Mouse (Mus musculus): Measurements from ENCODE around the gene C2cd4b. TPM values are rescaled to one million over a fixed set of nuclear protein-coding genes. Genes with fewer than 3 reads are reported as not detected.
A peak's percentile ranks its signal among the peaks of the same experiment; 100 is the strongest.
"Not testable (repeated sequence)": the region's sequence is repeated elsewhere in the genome, so short reads cannot be mapped to it uniquely, and the experiment has no call there.

C2cd4b gene
- 3.9 and 13.6 TPM in 2 replicates for polyA plus RNA-seq (2012; rRNA removed)

DNA sequence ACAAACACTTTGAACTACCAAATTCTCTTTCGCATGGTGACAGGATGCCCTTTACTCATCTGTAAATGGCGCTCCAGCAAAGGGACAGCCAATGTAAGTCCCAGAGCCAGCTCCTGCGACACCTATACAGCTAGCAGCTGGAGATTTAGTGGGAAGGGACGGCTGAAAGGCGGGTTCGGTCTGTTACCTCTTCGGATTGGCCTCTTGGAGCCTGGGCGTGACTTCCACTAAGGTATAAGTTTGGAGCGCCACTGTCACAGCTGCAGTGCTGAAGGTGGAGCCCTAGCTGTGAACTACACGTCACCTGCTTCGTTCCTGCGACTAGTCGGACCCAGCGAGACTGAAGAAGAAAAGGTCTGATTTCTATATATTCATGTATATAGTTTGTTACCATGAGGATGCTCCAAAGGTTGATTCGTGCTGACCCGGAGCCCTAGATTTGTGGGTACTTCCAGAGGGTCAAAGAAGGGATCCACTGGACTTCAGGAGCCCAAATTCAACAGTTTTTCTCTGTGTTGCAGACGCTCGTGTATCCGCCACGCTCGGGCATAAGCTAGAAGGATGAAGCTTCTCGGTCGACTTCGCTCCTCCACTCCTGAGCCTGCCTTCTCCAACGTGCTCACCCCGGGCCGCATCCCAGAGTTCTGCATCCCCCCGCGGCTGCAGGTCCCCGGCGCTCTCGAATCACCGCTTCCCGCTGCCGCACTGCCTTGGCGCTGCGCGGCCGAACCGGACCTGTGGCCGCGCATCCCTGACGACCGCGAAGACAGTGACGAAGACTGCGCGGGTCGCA, at the start of gene C2cd4b:
Gene C2cd4b (plus strand): TSS at position 275 of the 793 bp plus-strand sequence.
- WGBS = 2% methylated on average over 49 of the region's 49 CpGs
- peak; percentile 84 for DNase-seq (ENCODE audit: low read depth, low spot score)

DNA sequence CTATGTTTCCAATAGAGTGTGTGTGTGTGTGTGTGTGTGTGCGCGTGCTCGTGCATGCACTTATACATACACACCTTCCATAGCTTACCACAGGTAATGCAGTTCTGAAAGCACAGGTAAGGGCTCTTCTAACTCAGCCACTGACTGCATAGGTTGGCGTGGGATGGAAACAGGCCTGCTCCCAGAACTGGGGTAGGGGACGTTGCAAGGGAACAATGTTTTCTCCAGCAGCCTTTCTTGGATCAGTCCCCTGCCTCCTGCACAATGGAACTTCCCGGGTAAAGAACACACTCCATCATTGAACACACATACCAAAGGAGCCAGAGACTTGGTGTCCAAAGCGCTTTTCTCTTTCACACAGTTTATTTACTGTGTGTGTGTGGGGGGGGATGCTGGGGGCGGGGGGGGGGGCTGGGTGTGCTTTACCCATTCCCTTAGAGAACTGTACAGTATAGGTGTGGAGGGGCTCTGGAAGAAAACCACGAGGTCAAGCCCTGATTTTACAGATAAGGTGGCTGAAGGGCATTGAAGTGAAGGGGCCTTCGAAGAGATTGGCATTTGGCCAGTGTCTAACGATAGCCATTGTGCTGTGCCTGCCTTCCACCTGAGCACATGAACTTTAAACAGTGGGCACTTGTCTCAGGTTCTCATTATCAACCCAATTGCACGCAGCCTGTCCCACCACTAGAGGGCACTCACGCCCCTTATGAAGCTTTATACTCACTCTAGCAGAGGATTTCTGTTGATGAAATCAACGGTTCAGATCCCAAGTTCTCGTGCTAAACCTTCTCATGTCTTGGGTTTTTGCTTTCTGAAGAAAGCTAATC, 48.0 kb upstream of the C2cd4b start:
- WGBS = 33% methylated on average over 15 of the region's 15 CpGs
- DNase-seq (ENCODE audit: low read depth, low spot score) = peak; percentile 51

DNA sequence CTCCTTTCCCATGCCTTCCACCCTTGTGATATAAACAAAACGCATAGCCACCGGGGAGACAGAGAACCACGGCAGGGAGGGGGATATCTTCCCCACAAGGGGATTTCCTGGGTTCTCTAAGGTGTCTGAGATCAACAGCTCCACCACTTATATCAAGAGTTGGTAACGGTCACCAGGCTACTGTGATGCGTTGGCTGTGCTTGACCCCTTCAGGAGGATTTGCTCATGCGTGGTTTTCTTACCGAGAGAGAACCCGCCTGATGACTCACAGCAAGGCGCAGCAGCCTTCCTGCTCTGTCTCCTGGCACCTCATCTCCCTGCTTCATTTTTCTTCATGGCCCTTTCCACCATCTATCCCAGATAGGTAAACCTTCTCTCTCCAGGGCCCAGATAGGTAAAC, 47.1 kb upstream of the C2cd4b start:
- 69% methylated on average over 9 of the region's 9 CpGs for WGBS
- no peak for DNase-seq (ENCODE audit: low read depth, low spot score)

DNA sequence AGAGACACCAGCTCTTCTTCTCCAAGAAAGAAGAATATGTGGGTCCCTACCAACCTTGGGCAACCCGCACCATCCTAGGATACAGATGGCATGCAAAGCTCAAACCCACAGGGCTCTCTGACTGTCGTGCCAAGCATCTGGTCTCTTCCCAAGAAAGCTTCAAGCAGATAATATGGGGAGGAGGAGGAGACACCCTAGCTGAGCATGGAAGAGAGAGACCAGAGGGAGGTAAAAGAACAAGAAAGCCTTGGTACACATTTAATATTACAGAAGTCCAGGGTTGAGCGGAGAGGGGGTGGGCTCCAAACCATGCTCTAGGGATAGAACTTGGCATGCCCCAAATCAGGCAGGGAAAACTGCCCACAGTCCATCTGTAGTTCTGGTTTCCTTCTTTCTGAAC, 42.2 kb upstream of the C2cd4b start:
- no peak for DNase-seq (ENCODE audit: low read depth, low spot score)
- 91% methylated on average over 3 of the region's 3 CpGs for WGBS

DNA sequence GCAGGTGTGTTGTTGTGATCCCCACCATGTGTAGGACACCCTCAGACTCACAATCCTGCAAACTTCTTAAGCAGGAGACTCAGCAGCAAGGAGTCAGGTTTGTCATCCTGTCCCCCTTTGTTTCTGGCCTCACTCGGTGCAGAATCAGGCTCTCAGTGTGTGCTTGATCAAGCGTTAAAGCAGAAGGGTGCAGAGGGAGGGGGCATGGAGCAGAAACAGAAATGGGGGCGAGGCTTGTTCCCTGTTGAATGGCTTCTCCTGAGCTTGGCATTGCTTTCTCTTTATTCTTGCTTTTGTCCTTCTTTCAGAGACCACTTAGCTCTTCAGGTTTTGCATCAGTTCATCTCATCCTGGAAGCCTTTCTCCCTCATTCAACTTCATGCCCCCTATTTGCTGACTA, 40.6 kb upstream of the C2cd4b start:
- WGBS = 57% methylated on average over 3 of the region's 3 CpGs
- no peak for DNase-seq (ENCODE audit: low read depth, low spot score)

DNA sequence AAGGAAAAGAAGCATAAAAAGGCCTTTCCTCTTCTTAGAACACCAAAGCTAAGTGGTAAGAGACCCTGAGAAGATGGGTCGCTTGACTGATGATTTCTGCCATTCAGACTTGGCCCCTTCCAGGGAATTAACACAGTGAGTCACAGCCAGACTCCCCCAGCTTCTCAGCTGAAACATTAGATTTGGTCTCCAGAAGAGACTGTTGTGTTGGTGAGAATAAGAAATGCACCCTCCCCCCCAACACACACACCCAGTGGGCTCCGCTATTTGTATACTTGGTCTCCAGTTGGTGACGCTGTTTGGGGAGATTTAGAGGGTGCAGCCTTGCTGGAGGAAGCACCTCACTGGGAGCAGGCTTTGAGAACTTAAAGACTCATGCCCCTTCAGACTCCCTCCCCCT, 39.1 kb upstream of the C2cd4b start:
- WGBS = 88% methylated on average over 3 of the region's 3 CpGs
- no peak for DNase-seq (ENCODE audit: low read depth, low spot score)

DNA sequence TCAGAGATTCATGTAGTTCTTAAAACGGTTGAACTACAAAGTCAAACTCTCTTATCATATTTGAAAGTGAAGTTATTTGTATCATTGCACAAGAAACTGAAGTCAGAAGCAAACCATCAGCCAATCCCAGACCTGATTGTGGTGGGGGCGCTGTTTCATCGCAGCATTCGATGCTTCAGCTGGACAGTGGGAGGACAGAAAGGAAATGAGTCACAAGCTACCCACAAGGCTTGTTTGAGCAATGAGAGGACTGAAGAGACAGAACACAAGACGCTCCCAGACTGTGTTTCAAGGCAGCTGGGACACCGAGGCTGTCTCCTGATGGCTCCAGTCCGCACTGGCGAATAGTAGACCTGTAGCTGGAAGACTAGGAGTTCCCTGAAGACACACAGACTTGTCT, 36.9 kb upstream of the C2cd4b start:
- 79% methylated on average over 8 of the region's 8 CpGs for WGBS
- no peak for DNase-seq (ENCODE audit: low read depth, low spot score)

DNA sequence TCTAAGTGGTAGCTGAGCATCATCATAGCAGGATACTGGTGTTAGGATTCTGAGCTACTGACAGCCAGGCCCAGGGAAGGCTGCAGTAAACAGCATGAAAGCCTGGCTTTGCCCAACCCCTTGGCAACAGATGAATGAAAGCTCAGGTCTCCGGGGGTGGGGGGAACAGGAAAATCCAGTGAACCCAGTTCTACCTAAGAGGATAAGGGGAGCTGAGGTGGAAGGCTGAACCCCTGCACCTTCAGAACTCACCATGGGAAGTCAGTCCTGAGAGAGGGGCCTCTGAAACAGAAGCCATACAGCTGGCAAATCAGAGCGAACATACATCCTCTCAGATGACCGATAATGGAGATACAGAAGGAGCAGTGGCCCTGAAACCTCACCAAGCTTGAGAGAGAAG, 34.0 kb upstream of the C2cd4b start:
- WGBS = 56% methylated on average over 3 of the region's 3 CpGs
- DNase-seq (ENCODE audit: low read depth, low spot score) = no peak

DNA sequence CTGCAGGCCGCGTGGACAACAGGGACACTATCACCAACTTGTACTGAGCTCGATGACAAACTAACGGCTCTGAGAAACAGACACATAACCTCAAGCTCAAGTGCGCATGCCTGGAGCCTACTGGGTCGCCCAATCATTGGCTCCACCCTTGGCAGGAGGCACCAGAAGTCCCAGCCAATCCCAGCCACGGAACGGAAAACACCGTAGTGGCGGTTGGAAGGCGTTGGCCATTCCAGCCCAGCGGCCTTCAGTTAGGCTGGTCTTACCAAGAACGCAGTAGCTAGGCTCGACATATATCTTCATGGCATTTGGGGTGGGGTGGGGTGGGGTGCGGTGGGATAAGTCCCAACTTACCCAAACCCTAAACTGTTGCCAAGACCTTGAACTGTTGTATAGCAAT, 25.5 kb upstream of the C2cd4b start:
- no peak for DNase-seq (ENCODE audit: low read depth, low spot score)
- WGBS = 96% methylated on average over 15 of the region's 15 CpGs

DNA sequence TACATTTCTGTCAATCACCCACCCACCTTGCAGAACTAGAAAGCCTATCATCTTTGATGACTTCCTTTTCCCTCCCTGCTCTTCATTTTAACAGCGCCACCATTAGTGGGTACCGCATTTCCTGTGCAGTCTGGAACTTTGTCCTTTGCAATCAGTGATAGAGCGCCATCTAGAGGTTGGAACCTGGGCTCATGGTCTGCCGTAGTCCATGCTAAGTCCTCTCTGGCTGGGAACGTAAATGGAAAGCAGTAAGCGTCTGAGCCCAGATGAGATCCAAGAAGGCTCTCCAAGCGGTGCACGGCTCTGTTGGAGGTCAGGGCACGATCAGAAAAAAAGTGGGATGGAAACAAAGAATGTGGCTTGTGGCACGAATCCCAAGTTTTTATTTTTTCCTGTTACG, 23.8 kb upstream of the C2cd4b start:
- no peak for DNase-seq (ENCODE audit: low read depth, low spot score)
- WGBS = 65% methylated on average over 11 of the region's 11 CpGs

DNA sequence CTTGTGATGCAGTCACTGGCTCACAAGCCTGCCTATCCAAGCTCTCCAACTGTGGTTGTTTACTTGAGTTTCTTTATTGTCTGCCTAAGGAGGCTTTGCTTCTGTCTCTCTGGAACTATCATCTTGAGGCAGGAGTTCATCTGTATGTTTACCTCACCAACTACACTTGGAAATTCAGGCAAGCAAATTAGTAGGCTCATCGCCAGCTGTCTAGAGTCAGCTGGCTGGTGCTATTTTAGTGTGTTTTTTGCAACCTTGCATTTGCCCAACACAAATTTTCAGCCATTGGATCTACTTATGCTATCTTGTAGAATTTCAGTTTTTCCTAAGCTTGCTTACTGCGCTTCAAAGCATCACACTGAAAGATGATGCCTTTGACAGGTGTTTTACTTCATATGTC, 18.0 kb upstream of the C2cd4b start:
- DNase-seq (ENCODE audit: low read depth, low spot score) = no peak
- 90% methylated on average over 2 of the region's 2 CpGs for WGBS

DNA sequence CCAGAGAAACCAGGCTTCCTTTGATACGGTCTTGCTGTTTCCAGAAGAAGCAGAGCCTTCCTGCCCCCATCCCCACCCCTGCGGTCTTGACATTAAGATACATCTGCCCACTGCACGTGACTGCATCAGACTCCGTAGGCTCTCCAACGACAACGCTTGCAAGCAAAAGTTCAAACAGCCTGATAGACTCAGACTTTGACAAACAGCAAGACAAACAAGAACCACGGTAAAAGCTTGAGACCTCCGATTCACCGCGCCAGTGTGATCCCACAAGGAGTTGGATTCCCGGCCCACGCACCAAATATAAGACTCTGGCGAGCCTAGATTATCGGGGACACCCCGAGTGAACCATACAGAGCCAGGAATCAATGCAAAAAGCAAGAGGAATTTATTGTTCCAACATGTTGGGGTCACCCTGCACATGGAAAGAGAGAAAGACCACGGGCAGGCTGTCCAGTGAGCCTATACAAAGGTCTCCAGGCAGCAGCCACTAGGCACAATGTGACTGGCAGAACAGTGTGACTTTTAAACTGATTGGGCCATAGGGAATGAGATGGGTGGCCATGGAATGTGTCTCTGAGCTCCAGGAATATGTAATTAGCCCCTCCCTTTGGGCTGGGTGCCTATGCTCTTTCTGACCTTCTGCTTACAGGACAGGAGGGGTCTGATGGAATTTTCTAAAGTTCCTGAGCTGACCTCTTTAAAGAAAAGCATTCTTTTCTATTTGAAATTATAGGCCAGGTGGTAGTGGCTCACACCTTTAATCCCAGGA, 5.6 kb upstream of the C2cd4b start:
- WGBS = 89% methylated on average over 16 of the region's 16 CpGs
- no peak for DNase-seq (ENCODE audit: low read depth, low spot score)

DNA sequence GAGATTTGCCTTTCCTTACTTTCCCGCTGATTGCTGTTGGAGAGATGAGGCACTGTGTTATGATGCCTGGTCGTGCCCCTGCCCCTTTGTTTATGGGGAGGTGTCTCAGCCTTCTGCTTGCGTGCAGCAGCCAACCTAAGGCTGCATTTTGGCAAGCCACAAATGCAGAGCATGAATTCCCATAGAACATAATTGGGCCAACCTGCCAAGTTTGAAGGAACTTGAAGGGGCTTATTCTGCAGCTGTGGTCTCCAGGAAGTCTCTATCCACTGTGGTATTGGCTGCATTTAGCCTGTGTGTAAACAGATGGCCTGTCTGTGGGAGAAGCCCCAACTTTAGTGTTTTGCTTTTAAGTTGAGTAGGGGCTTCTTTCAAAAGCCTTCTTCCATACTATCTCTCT, 4.5 kb upstream of the C2cd4b start:
- 73% methylated on average over 3 of the region's 3 CpGs for WGBS

DNA sequence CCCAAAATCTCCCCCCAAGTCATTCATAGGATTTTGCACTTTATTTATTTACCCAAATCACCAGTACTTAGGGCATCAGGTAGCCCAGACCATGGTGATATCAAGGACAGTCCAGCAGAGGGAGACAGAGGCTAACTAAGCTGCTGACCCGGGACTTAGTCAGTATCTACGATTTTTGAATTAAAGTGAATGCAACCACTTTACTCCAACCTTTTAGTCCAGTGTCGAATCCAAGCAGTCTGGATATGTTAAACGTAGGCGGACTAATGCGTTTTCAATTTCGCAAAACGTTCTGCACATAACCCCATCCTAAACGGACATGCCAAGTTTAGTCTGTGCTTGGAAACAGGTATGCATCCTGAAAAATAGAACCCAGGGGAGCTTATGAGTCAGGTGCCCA, 551 bp upstream of the C2cd4b start:
- WGBS = 4% methylated on average over 9 of the region's 9 CpGs
- no peak for DNase-seq (ENCODE audit: low read depth, low spot score)

More for the DNA sequence above, 4.5 kb upstream of the C2cd4b start:
- no peak for DNase-seq (ENCODE audit: low read depth, low spot score)

DNA sequence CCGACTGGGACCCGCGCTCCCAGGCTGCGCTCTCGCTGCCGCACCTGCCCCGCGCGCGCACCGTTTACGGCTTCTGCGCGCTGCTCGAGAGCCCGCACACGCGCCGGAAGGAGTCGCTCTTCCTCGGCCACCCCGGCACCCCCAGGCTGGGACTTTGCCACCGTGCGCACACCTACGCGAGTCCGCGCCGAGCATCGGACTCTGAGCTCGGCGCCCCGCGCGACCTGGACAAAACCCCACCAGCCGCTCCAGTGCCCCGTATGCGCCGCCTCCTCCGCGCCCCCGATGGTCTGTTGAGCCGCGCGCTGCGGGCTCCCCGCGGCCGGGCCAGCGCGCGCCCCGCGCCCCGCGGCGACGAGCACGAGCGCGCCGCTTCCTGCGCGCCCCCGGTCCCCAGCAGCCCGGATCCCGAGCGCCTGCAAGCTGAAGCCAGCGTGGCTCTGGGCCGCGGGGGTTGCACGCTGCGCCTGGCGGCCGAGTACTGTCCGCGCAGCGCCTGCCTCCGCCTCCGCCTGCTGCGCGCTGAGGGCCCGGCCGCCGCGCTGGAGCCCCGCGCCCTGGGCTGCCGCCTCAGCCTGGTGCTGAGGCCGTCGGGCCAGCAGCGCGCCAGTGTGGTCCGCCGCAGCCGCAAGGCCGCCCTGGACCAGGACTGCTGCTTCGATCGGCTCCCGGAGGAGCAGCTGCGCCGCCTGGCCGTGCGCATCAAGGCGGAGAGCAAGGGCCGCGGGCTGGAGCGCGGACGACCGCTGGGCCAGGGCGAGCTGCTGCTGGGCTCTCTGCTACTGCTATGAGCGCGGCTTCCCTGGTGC, 923 bp downstream of the C2cd4b start:
- WGBS = 1% methylated on average over 114 of the region's 114 CpGs
- not testable (repeated sequence) for DNase-seq (ENCODE audit: low read depth, low spot score)

DNA sequence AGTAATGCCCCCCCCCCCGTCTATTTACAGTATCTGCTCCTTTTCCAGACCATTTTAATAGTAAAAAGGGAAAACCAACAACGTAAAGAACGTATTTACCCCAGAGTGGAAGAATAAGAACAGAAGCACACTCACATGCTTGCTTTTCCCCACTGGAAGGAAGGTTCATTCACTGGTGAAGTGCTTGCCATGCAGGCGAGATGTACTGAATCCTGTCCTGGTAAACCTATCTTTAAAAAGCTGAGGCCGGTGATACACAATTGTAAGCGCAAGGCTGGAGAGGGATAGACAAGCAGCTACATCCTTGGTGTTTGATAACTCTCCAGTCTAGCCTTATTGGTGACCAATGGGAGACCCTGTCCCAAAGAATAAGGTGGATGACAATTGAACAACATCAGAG, 1.8 kb downstream of the C2cd4b start:
- WGBS = 68% methylated on average over 6 of the region's 6 CpGs
- DNase-seq (ENCODE audit: low read depth, low spot score) = no peak

DNA sequence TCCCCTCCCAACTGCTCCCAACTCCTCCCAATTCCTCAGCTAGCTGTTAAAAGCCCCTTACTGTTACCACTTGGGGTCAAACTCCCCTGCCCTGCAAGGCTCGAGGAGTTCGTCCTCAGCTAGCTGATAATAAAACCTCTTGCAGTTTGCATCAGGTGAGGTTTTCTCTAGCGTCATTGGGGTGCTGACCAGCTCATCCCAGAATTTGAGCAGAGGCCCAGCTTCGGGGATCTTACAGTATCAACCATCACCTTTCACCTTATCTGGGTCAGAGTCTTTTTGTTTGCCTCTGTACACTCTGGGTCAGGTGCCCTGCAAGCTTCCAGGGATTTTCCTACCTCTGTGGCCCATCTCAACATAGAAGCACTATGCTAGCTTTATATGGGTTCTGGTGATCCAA, 4.1 kb downstream of the C2cd4b start:
- DNase-seq (ENCODE audit: low read depth, low spot score) = no peak
- 85% methylated on average over 4 of the region's 4 CpGs for WGBS

DNA sequence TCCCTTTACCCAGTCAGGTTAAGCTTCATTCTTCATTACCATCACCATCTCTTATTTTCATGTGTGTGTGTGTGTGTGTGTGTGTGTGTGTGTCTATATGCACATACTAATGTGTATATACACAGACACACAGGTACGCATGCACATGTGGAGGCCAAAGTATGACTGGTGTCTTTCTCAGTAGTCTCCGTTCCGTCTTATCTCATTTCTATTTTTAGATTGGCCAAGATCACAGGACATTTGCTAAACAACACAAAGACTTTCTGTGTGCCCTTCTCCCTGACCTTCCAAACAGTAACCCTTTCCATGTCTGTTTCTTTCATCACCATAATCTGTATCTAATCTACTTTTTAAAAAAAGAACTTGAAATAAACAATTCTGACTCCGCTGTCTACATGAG, 7.2 kb downstream of the C2cd4b start:
- WGBS = 74% methylated on average over 4 of the region's 4 CpGs
- DNase-seq (ENCODE audit: low read depth, low spot score) = no peak

DNA sequence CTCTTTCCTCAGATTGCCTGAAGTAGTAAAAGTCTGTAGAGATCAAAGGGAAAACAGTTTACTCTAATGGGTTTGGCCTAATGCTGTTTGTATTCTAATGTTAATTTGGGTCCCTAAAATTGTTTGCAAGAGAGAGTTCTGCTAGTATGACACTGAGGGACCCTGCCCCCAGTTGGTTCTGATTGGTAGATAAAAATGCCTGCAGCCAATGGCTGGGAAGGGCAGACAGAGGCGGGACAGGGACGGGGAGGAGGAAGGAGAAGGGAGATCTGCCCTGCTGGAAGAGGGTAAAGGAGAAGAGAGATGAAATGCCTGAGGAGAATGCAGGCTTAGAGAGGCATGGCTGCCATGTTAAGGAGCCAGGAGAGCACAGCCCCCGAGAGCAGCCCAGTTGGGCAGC, 7.7 kb downstream of the C2cd4b start:
- DNase-seq (ENCODE audit: low read depth, low spot score) = no peak
- 64% methylated on average over 3 of the region's 3 CpGs for WGBS

DNA sequence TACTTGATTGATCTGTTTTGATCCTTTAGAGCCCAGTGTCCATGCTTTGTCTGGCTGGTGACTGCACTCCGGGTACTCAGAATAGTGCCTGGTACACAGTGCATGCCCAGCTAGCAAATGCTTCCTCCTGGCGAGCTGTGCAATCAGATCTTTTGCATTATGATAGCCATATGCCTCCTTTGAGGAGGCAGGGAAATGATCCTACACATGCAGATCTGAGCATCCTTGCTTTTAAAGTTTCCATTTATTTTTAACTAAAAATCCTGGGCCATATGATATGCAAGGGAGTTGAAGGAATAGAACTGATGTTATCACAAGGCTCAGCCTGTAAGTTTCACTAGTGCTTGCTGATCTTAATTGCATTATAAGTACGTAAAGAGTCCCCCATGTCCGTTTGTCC, 9.6 kb downstream of the C2cd4b start:
- DNase-seq (ENCODE audit: low read depth, low spot score) = no peak
- 58% methylated on average over 4 of the region's 4 CpGs for whole genome bisulfite sequencing
